Mouse (Mus musculus) lung, adult 2 months (tissue): ENCODE measurements at regions not wholly inside any gene's neighbourhood (a gene's known extent, or its start where the extent isn't known, plus 50 kb on each side); places are given as distances from the start of the nearest gene placed in this dataset.

Experiments used
- CTCF ChIP-seq: fragments of 200-500 bp; IDR thresholded peaks from 2 replicates; pipeline ENCODE4 v1.5.1; 2011; ENCODE audit warnings: mild to moderate bottlenecking, low read length, control low read depth; ENCODE audit not compliant: insufficient read depth
- POLR2A ChIP-seq: fragments of 200-500 bp; IDR thresholded peaks from 2 replicates; pipeline ENCODE4 v1.6.1; 2011; ENCODE audit warnings: low read depth, mild to moderate bottlenecking, control low read depth, low read length, borderline replicate concordance; ENCODE audit errors: extremely low read depth

GRCm38 (mm10) chrX:68950730-68951129 lies 57.9 kb upstream of the Gm6812 start:
- TF ChIP-seq CTCF (peak; percentile 28; the same call in 1 of the 2 replicates), POLR2A (no peak)
